Mouse (Mus musculus) stomach, postnatal 0 days (tissue): ENCODE measurements around the gene Olfr1411. TPM values are rescaled to one million over a fixed set of nuclear protein-coding genes. Genes with fewer than 3 reads are reported as not detected.

ENCODE experiments used
- ATAC-seq: fragments of 200-750 bp; cut with Nextera tagmentation; 2 replicates; pipeline ENCODE4 v1.8.0; 2017; ENCODE audit not compliant: low FRiP score, low TSS enrichment
- DNase-seq: peaks from one replicate; pipeline ENCODE4 v3.0.0-alpha.2; 2016; ENCODE audit warnings: low spot score
- H3K27ac ChIP-seq: fragments of 300-500 bp; sonication (generic); replicated peaks from 2 replicates; pipeline ENCODE4 v1.5.1; 2014; ENCODE audit warnings: mild to moderate bottlenecking, control low read depth
- H3K27me3 ChIP-seq: fragments of 300-500 bp; sonication (generic); 2 replicates; pipeline ENCODE4 v1.6.1; 2014; ENCODE audit warnings: low read length; ENCODE audit not compliant: control insufficient read depth, insufficient read depth
- H3K36me3 ChIP-seq: fragments of 300-500 bp; sonication (generic); 2 replicates; pipeline ENCODE4 v1.6.1; 2014; ENCODE audit warnings: low read length, mixed read lengths; ENCODE audit not compliant: control insufficient read depth, insufficient read depth
- H3K4me1 ChIP-seq: fragments of 300-500 bp; sonication (generic); replicated peaks from 2 replicates; pipeline ENCODE4 v1.6.1; 2014; ENCODE audit warnings: antibody characterized with exemption; ENCODE audit not compliant: control insufficient read depth, insufficient read depth
- H3K4me2 ChIP-seq: fragments of 300-500 bp; sonication (generic); replicated peaks from 2 replicates; pipeline ENCODE4 v1.6.1; 2014; ENCODE audit warnings: low read depth, mild to moderate bottlenecking, control low read depth, moderate library complexity
- H3K4me3 ChIP-seq: fragments of 300-500 bp; sonication (generic); 2 replicates; pipeline ENCODE4 v1.5.1; 2014; ENCODE audit warnings: low read depth, low read length, control low read depth
- H3K9ac ChIP-seq: fragments of 300-500 bp; sonication (generic); 2 replicates; pipeline ENCODE4 v1.6.1; 2014; ENCODE audit warnings: mild to moderate bottlenecking, low read length, control low read depth, mixed read lengths
- H3K9me3 ChIP-seq: fragments of 300-500 bp; sonication (generic); 2 replicates; pipeline ENCODE4 v1.6.1; 2016; ENCODE audit warnings: low read length; ENCODE audit not compliant: control insufficient read depth
- CTCF ChIP-seq: IDR thresholded peaks from 2 replicates; pipeline ENCODE4 v1.5.1; 2016; ENCODE audit warnings: antibody characterized with exemption, low read depth, mild to moderate bottlenecking, moderate library complexity
- EP300 ChIP-seq: optimal IDR thresholded peaks from 2 replicates; pipeline ENCODE3; 2016; ENCODE audit warnings: antibody characterized with exemption
- WGBS: fragments of 180-500 bp; shearing (Covaris S2); extraction: QIAGEN DNeasy Blood & Tissue Kit; methylation state at CpG from one replicate; pipeline ENCODE4 v1.1.7; 2014; 5-methylcytosine and 5-hydroxymethylcytosine counted together
- polyA plus RNA-seq: library from polyadenylated mRNA; unstranded; fragments of >200 nt; fragmentation: Nextera tagmentation; extraction: Ambion mirVana; gene quantifications from 2 replicates; pipeline ENCODE4 v1.2.1, GENCODE M21; 2015

Gene Olfr1411
- not detected in 2 replicates for polyA plus RNA-seq

- no peaks in the 10 kb centered on the region for H3K4me1 ChIP-seq
- no peaks in the 10 kb centered on the region for H3K27me3 ChIP-seq
- DNase-seq (no peak), ATAC-seq (no peak)
- no peaks in the 10 kb centered on the region for H3K36me3 ChIP-seq
- H3K4me3 ChIP-seq, result no peak within 1 kb of the TSS
- H3K9ac ChIP-seq, result no peak within 1 kb of the TSS
- no peak within 1 kb of the TSS for H3K4me2 ChIP-seq
- no peak for TF ChIP-seq CTCF
- no peaks in the 10 kb centered on the region for H3K9me3 ChIP-seq
- H3K27ac ChIP-seq, result no peak within 1 kb of the TSS
Observed at GRCm38 (mm10) chr1:92594111-92594510, at the start of gene Olfr1411. Gene Olfr1411, plus strand, starts transcription at chr1:92594411.

GRCm38 (mm10) chr1:92545929-92546328 is 48.3 kb upstream of the Olfr1411 start:
- 85% methylated on average over 2 of the region's 2 CpGs for WGBS
- no peak overlapping the region for H3K4me2 ChIP-seq
- H3K27me3 ChIP-seq, result no peaks in the 10 kb centered on the region
- H3K9me3 ChIP-seq, result no peaks in the 10 kb centered on the region
- no peak overlapping the region for H3K4me3 ChIP-seq
- ATAC-seq (no peak), DNase-seq (no peak)
- no peaks in the 10 kb centered on the region for H3K4me1 ChIP-seq
- H3K27ac ChIP-seq, result no peak overlapping the region
- H3K36me3 ChIP-seq, result no peaks in the 10 kb centered on the region
- TF ChIP-seq EP300 (no peak), CTCF (no peak)
- H3K9ac ChIP-seq, result no peak overlapping the region

- Histone ChIP-seq H3K4me1 (no peaks in the 10 kb centered on the region), H3K9ac (no peak within 1 kb of the TSS), H3K4me2 (no peak within 1 kb of the TSS), H3K27ac (no peak within 1 kb of the TSS), H3K9me3 (no peaks in the 10 kb centered on the region), H3K4me3 (no peak within 1 kb of the TSS), H3K36me3 (no peaks in the 10 kb centered on the region), H3K27me3 (no peaks in the 10 kb centered on the region)
- 89% methylated on average over 3 of the region's 3 CpGs for WGBS
- DNase-seq (no peak), ATAC-seq (no peak)
- TF ChIP-seq EP300 (no peak), CTCF (no peak)
Observed at GRCm38 (mm10) chr1:92571022-92571421, 23.2 kb upstream of the Olfr1411 start, which contains the start of gene Olfr1413. Gene Olfr1413, plus strand, starts transcription at chr1:92571322.

GRCm38 (mm10) chr1:92585479-92585878 is 8.7 kb upstream of the Olfr1411 start, which contains the start of gene Olfr1412:
Gene Olfr1412, plus strand, starts transcription at chr1:92585779.
- TF ChIP-seq EP300, result no peak
- TF ChIP-seq CTCF, result no peak
- 88% methylated on average over 2 of the region's 2 CpGs for WGBS
- Histone ChIP-seq H3K9ac (no peak within 1 kb of the TSS), H3K27me3 (no peaks in the 10 kb centered on the region), H3K9me3 (no peaks in the 10 kb centered on the region), H3K4me3 (no peak within 1 kb of the TSS), H3K4me2 (no peak within 1 kb of the TSS), H3K4me1 (no peaks in the 10 kb centered on the region), H3K36me3 (no peaks in the 10 kb centered on the region), H3K27ac (no peak within 1 kb of the TSS)
- DNase-seq (no peak), ATAC-seq (no peak)

- 68% methylated on average over 3 of the region's 3 CpGs for WGBS
- Histone ChIP-seq H3K36me3 (no peaks in the 10 kb centered on the region), H3K27ac (no peak overlapping the region), H3K9ac (no peak overlapping the region), H3K4me2 (no peak overlapping the region), H3K9me3 (no peaks in the 10 kb centered on the region), H3K4me1 (no peaks in the 10 kb centered on the region), H3K4me3 (no peak overlapping the region), H3K27me3 (no peaks in the 10 kb centered on the region)
- ATAC-seq, result no peak
- no peak for TF ChIP-seq EP300
- TF ChIP-seq CTCF, result no peak
- DNase-seq, result no peak
Observed at GRCm38 (mm10) chr1:92596019-92596418, 1.8 kb downstream of the Olfr1411 start.

- Histone ChIP-seq H3K27ac (no peak within 1 kb of the TSS), H3K9me3 (no peaks in the 10 kb centered on the region), H3K4me2 (no peak within 1 kb of the TSS), H3K9ac (no peak within 1 kb of the TSS), H3K36me3 (no peaks in the 10 kb centered on the region), H3K4me1 (no peaks in the 10 kb centered on the region), H3K4me3 (no peak within 1 kb of the TSS), H3K27me3 (no peaks in the 10 kb centered on the region)
- DNase-seq, result no peak
- no peak for TF ChIP-seq EP300
- no peak for TF ChIP-seq CTCF
- WGBS, result 89% methylated on average over 1 of the region's 1 CpGs
- no peak for ATAC-seq
Observed at GRCm38 (mm10) chr1:92605482-92605881, 11.3 kb downstream of the Olfr1411 start, which contains the start of gene Olfr1410. Gene Olfr1410, plus strand, starts transcription at chr1:92605782.
